Mouse (Mus musculus) lung, postnatal 4 days (tissue): Measurements from ENCODE around the gene Vars.
"Not testable (repeated sequence)": the region's sequence is repeated elsewhere in the genome, so short reads cannot be mapped to it uniquely, and the experiment has no call there.

Experiments
- DNase-seq, 2 experiments: peaks; one replicate each; pipeline ENCODE4 v3.0.0; 2021

The Vars gene

DNA sequence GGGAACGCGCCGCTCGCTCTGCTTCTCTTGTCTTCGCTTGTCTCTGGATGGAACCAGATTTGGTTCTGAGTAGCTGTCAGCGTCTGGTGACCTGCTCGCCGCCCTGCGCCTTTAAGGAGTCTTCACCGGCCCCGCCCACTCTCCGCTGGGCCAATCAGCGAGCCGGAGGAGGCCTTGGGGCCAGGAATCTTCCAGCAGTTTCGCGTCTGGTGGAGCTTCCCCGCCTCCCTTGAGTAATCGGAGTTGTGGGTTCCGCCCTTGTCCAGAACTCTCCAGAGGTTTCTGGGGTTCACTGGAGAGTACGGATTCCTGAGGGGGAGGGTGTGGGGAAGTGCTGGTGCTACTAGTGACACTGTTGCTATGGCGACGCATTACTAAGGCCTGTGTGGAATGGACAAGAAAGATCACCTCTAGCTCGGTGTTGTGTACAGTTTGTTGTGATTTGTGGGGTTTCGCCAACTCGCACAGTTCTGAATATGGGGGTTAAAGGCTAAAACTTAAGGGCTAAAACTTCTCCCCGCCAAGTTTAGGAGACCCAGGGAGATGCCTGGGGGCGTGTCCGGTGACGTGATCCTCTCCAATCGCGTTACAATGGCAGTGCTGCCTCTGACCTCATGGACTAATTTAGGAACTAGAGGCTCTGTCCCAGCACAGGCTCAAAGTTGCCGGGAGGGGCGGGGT, 28.6 kb upstream of the Vars start, which contains the start of the genes Hspa1a and Hspa1l:
TSS of gene Hspa1a (minus strand) at position 88 of the 681 bp plus-strand sequence.
TSS of gene Hspa1l (plus strand) at position 635 of the 681 bp plus-strand sequence.
- DNase-seq, result peak; percentile 85 to 86

- no peak for DNase-seq
Measured at GRCm38 (mm10) chr17:34975581-34976492, 24.9 kb upstream of the Vars start.

- no peak for DNase-seq
Measured at GRCm38 (mm10) chr17:34977000-34977399, 23.8 kb upstream of the Vars start.

GRCm38 (mm10) chr17:34978239-34978638, 22.5 kb upstream of the Vars start:
- no peak for DNase-seq

GRCm38 (mm10) chr17:34979631-34980030, 21.2 kb upstream of the Vars start:
- DNase-seq, result no peak

GRCm38 (mm10) chr17:34980655-34981054, 20.1 kb upstream of the Vars start:
- DNase-seq, result peak in 1 of 2 experiments; percentile 57

GRCm38 (mm10) chr17:34981690-34982180, 19.1 kb upstream of the Vars start, which contains the start of gene Lsm2:
TSS of gene Lsm2 (plus strand) at chr17:34981862.
- peak; percentile 93 to 95 for DNase-seq

- no peak for DNase-seq
Measured at GRCm38 (mm10) chr17:34982328-34982727, 18.5 kb upstream of the Vars start.

DNA sequence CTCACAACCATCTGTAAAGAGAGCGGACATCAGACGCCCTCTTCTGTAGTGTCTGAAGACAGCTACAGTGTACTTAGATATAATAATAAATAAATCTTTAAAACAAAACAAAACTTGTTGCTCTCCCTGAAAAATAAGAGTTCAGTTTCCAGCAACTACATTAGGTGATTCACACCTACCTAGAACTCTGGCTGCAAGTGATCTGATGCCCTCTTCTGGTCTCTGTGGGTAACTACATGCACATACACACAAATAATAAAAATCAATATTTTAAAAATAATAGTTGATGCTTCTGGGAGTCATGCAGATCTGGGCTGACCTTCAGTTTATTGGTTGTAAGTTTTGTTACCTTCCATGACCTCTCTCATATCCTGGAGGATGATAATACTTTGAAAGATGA, 16.6 kb upstream of the Vars start:
- DNase-seq, result no peak

DNA sequence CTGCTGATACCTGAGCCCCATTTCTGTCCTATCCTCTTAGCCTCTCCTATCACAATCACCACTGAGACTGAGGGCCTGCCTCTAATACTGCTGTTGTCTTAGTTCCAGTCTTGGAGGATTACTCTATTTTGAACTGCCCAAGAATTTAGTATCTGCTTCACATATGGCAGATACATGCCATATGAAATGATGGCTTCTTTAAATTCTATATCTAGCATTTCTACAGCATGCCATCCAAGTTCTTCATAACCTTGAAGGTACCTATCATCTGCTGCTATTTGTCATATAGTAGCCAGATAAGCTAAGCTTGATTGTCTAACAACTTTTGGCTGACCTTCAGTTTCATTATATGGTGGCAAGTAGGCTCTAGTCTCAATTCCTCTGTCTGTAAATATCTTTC, 6.0 kb upstream of the Vars start:
- no peak for DNase-seq

GRCm38 (mm10) chr17:34995192-34995591, 5.6 kb upstream of the Vars start:
- not testable (repeated sequence) for DNase-seq

GRCm38 (mm10) chr17:34995927-34996326, 4.9 kb upstream of the Vars start:
- not testable (repeated sequence) for DNase-seq

DNA sequence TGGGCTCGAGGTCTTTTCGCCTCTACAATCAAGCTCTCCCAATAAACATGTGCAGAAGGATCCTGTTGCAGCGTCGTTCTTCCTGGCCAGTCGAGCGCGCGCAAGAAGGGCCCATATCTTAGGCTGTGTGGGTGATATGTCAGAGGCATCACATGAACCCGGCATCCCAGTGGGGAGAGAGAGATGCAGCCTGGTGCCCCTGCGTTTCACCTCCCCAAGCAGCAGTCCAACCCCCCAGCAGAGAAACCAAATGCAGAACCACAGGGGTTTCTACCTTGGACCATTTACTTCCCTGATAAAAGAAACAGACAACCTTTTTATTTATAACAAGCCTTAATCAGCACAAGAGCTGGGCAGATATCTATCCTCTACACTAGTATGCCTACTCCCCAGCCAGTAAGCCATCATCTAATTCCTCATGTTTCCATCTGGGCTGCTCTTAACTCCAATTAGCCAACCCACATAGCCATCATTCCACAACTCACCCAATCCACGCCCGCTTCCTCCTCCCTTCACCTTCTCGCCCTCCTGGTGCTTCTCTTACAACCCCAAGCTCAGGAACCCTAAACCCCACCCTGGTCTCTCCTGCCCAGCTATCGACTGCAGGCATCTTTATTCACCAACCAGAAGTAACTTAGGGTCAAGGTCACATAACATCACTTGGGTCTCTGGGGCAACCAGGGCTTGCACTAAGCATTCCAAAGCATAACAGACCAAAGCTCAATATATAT, 4.2 kb upstream of the Vars start:
- DNase-seq, result no peak

DNA sequence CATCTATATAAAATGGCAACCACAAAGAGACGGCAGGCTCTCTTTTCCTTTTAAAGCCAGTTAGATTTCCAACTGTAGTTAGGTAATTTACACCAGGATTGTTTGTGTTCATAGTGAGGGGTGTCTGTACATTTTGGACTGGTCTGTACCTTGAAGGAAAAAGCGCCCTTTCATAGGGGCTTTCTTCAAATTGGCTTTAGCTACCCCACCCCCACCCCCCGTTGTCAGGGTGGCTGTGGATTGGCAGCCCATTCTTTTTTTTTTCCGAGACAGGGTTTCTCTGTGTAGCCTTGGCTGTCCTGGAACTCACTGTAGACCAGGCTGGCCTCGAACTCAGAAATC, 3.7 kb upstream of the Vars start:
- DNase-seq, result no peak

DNA sequence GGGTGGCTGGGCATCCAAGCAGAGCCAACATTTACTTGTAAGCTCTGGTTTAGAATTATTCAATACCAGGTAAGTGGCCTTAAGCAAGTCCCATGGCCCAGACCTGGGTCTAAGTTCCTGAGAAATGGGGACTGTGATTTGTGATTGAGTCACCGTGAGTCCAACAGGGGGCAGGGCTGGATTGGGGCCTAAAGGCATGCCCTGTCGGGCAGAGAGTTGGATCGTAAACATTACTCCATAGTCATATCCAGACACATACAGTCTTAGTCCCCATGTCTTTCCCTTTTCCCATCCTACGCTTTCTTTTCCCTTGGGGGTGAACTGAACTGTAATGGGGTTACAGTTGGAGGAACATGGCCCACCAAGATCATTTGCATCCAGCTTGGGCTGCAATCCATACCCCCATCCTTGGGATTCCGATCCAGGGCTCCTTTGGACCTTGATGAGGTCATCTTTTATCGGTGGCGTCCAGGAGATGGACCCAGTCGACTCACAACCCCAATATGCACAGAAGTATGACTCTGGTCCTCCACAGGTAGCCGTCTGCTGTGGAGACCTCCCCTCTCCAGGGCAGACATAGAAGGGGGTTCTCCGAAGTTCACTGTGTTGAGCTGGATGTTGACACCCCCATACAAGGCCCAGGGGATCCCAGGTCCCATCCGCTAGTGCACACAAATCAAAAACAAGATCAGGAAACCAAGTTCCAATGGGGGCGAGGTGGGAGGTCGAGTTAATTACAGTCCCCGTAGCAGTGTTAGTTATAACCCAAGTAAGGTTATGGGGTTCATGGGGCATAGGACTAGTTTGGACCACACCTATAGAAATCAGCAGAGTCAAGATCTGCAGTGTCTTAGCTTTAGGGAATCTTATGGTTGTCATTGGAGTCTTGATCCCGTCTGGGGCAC, 2.0 kb upstream of the Vars start:
- DNase-seq, result no peak

DNA sequence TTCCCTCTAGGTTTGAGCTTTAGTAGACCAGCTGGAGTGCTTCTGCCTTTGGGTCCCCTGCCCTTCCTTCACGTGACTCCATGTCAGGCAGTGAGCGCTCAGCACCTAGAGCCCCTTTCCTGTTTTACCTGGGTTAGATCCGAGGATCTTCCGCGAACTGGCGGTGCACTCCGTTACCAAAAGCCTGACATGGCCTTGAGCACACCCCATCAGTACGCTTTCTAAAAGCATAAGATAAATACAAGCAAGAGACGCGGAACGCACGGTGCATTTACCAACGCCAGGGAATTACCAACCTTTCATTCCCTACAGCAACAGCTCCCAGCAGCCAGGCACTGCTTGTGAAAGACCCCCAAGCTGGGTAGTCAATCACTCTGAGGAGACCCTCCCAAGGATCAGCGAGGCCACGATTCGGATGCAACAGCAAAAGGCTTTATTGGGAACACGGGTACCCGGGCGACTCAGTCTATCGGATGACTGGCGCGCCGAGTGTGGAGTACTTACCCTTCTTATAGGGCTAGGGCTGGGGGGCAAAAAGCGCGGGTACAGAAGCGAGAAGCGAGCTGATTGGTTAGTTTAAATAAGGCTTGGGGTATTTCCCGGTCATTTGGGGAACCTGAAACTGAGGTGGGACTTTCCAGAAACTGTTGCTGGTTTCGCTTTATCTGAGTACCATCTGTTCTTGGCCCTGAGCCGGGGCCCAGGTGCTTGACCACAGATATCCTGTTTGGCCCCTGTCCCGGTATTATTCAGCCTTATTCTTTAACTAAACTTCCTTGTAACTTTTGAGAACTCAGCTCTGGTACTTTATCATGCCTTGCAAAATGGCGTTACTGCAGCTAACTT, 693 bp upstream of the Vars start:
- not testable (repeated sequence) for DNase-seq

- DNase-seq, result peak in 1 of 2 experiments; percentile 40
Measured at GRCm38 (mm10) chr17:35001452-35002152, 815 bp downstream of the Vars start.

DNA sequence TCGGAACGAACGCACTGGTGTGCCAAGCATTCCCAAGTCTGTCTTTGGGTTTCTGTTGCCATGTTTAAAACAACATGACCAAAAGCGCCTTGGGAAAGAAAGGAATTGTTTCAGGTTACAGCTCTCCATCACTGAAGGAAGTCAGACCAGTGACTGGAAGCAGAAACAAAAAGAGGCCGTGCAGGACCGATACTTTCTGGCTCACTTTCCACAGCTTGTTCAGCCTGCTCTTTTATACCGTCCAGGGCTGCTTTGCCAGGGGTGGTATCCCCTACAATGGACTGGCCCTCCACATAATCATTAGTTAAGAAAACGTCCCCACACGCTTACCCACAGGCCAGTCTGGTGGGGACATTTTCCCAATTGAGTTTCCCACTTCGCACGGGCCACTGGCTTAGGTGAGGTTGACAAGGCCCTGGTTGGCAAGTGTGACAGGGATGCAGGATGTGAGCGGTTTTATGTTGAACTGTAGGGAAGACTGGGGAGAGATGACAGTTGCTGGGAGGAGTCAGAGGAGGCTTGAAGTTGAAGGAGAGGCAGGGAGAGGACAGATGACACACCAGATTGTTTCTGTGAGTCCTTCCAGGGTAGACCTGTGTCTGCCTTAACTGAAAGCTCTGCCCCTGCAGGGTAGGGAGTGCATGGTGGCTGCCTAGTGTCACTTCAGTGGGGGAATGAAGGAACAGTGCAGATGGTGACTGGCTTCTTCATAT, 1.5 kb downstream of the Vars start:
- no peak for DNase-seq

GRCm38 (mm10) chr17:35003022-35003838, 2.4 kb downstream of the Vars start:
- DNase-seq, result no peak
